Mouse (Mus musculus) embryonic facial prominence, embryonic 10.5 days (tissue): Measurements from ENCODE around the gene Mex3b. TPM values are rescaled to one million over a fixed set of nuclear protein-coding genes. Genes with fewer than 3 reads are reported as not detected.

Source experiments
- DNase-seq: peaks from one replicate; pipeline ENCODE4 v3.0.0-alpha.2; 2017; ENCODE audit warnings: low spot score
- H3K27ac ChIP-seq: fragments of 300-500 bp; sonication (generic); replicated peaks from 2 replicates; pipeline ENCODE4 v1.5.1; 2016; ENCODE audit warnings: mild to moderate bottlenecking
- H3K27me3 ChIP-seq: fragments of 300-500 bp; sonication (generic); replicated peaks from 2 replicates; pipeline ENCODE4 v1.6.1; 2016; ENCODE audit warnings: low read depth, mild to moderate bottlenecking; ENCODE audit not compliant: poor library complexity, severe bottlenecking
- H3K36me3 ChIP-seq: fragments of 300-500 bp; sonication (generic); replicated peaks from 2 replicates; pipeline ENCODE4 v1.6.1; 2016; ENCODE audit warnings: mild to moderate bottlenecking, moderate library complexity
- H3K4me1 ChIP-seq: fragments of 300-500 bp; sonication (generic); 2 replicates; pipeline ENCODE4 v1.6.1; 2016
- H3K4me3 ChIP-seq: fragments of 300-500 bp; sonication (generic); 2 replicates; pipeline ENCODE4 v1.5.1; 2016; ENCODE audit warnings: mild to moderate bottlenecking, moderate library complexity
- H3K9me3 ChIP-seq: fragments of 300-500 bp; sonication (generic); 2 replicates; pipeline ENCODE4 v1.6.1; 2016; ENCODE audit warnings: mild to moderate bottlenecking
- WGBS: fragments of 180-500 bp; shearing (Covaris S2); methylation state at CpG from one replicate; pipeline ENCODE4 v1.1.7; 2016; 5-methylcytosine and 5-hydroxymethylcytosine counted together
- polyA plus RNA-seq: library from polyadenylated mRNA; unstranded; fragments of >200 nt; fragmentation: Nextera tagmentation; extraction: Ambion mirVana; gene quantifications from 2 replicates; pipeline ENCODE4 v1.2.1, GENCODE M21; 2016

The Mex3b gene
- polyA plus RNA-seq, 1 experiment from 2014 or later = 30.1 TPM

- DNase-seq = no peak
- no peaks in the 10 kb centered on the region for H3K27me3 ChIP-seq
- WGBS = 92% methylated on average over 4 of the region's 4 CpGs
- H3K27ac ChIP-seq = no peak overlapping the region
- no peak overlapping the region for H3K4me3 ChIP-seq
- no peaks in the 10 kb centered on the region for H3K9me3 ChIP-seq
- peaks cover 27% of the 10 kb centered on the region for H3K4me1 ChIP-seq
- H3K36me3 ChIP-seq = no peaks in the 10 kb centered on the region
Observed at GRCm38 (mm10) chr7:82851670-82852069, 15.5 kb upstream of the Mex3b start.

GRCm38 (mm10) chr7:82854195-82854766 lies 12.9 kb upstream of the Mex3b start:
- Histone ChIP-seq H3K36me3 (no peaks in the 10 kb centered on the region), H3K27me3 (no peaks in the 10 kb centered on the region), H3K9me3 (no peaks in the 10 kb centered on the region), H3K4me3 (no peak overlapping the region), H3K27ac (peak overlapping the region; percentile 55; the same call in 1 of the 2 replicates), H3K4me1 (peaks cover 21% of the 10 kb centered on the region)
- WGBS = 38% methylated on average over 3 of the region's 3 CpGs
- no peak for DNase-seq

- Histone ChIP-seq H3K4me1 (peaks cover 16% of the 10 kb centered on the region), H3K36me3 (no peaks in the 10 kb centered on the region), H3K4me3 (no peak overlapping the region), H3K27ac (no peak overlapping the region), H3K27me3 (no peaks in the 10 kb centered on the region), H3K9me3 (no peaks in the 10 kb centered on the region)
- DNase-seq = no peak
- 72% methylated on average over 4 of the region's 4 CpGs for WGBS
Observed at GRCm38 (mm10) chr7:82858611-82859010, 8.5 kb upstream of the Mex3b start.

GRCm38 (mm10) chr7:82860626-82861025 lies 6.5 kb upstream of the Mex3b start:
- Histone ChIP-seq H3K36me3 (no peaks in the 10 kb centered on the region), H3K4me3 (no peak overlapping the region), H3K27ac (no peak overlapping the region), H3K9me3 (no peaks in the 10 kb centered on the region), H3K27me3 (no peaks in the 10 kb centered on the region), H3K4me1 (peaks cover 25% of the 10 kb centered on the region)
- no peak for DNase-seq
- 79% methylated on average over 2 of the region's 2 CpGs for WGBS

GRCm38 (mm10) chr7:82863341-82863740 lies 3.8 kb upstream of the Mex3b start:
- H3K36me3 ChIP-seq = no peaks in the 10 kb centered on the region
- no peak for DNase-seq
- 48% methylated on average over 6 of the region's 6 CpGs for WGBS
- H3K4me1 ChIP-seq = peaks cover 31% of the 10 kb centered on the region
- peak overlapping the region; percentile 60; the same call in 1 of the 2 replicates for H3K27ac ChIP-seq
- H3K27me3 ChIP-seq = no peaks in the 10 kb centered on the region
- H3K4me3 ChIP-seq = no peak overlapping the region
- no peaks in the 10 kb centered on the region for H3K9me3 ChIP-seq

- peaks cover 8% of the 10 kb centered on the region for H3K36me3 ChIP-seq
- DNase-seq = peak; percentile 26
- H3K27me3 ChIP-seq = no peaks in the 10 kb centered on the region
- peaks cover 36% of the 10 kb centered on the region for H3K4me1 ChIP-seq
- H3K4me3 ChIP-seq = peak overlapping the region; percentile 100
- H3K9me3 ChIP-seq = no peaks in the 10 kb centered on the region
- WGBS = 51% methylated on average over 8 of the region's 8 CpGs
- H3K27ac ChIP-seq = peak overlapping the region; percentile 100
Observed at GRCm38 (mm10) chr7:82864260-82864990, 2.7 kb upstream of the Mex3b start.

GRCm38 (mm10) chr7:82864991-82865771 lies 2.0 kb upstream of the Mex3b start:
- peak; percentile 69 for DNase-seq
- H3K4me1 ChIP-seq = peaks cover 44% of the 10 kb centered on the region
- no peaks in the 10 kb centered on the region for H3K9me3 ChIP-seq
- peak overlapping the region; percentile 100 for H3K4me3 ChIP-seq
- WGBS = 2% methylated on average over 22 of the region's 22 CpGs
- H3K36me3 ChIP-seq = peaks cover 16% of the 10 kb centered on the region
- H3K27me3 ChIP-seq = no peaks in the 10 kb centered on the region
- peak overlapping the region; percentile 100 for H3K27ac ChIP-seq

GRCm38 (mm10) chr7:82865834-82866485 lies 1.2 kb upstream of the Mex3b start:
- no peaks in the 10 kb centered on the region for H3K9me3 ChIP-seq
- H3K36me3 ChIP-seq = peaks cover 24% of the 10 kb centered on the region
- peak; percentile 100 for DNase-seq
- H3K4me3 ChIP-seq = peak overlapping the region; percentile 100
- peak overlapping the region; percentile 100 for H3K27ac ChIP-seq
- no peaks in the 10 kb centered on the region for H3K27me3 ChIP-seq
- under 1% methylated on average over 70 of the region's 70 CpGs for WGBS
- H3K4me1 ChIP-seq = peaks cover 45% of the 10 kb centered on the region

GRCm38 (mm10) chr7:82866486-82867270 lies 455 bp upstream of the Mex3b start:
- DNase-seq = peak; percentile 98
- no peaks in the 10 kb centered on the region for H3K9me3 ChIP-seq

GRCm38 (mm10) chr7:82868309-82869230 lies 1.4 kb downstream of the Mex3b start:
- peak overlapping the region; percentile 100 for H3K4me3 ChIP-seq
- H3K27me3 ChIP-seq = no peaks in the 10 kb centered on the region
- DNase-seq = peak; percentile 76
- H3K9me3 ChIP-seq = no peaks in the 10 kb centered on the region
- peak overlapping the region; percentile 100 for H3K27ac ChIP-seq
- H3K4me1 ChIP-seq = peaks cover 49% of the 10 kb centered on the region
- under 1% methylated on average over 56 of the region's 56 CpGs for WGBS
- H3K36me3 ChIP-seq = peaks cover 35% of the 10 kb centered on the region

More at GRCm38 (mm10) chr7:82866486-82867270, 455 bp upstream of the Mex3b start:
- Histone ChIP-seq H3K27me3 (no peaks in the 10 kb centered on the region), H3K27ac (peak overlapping the region; percentile 100), H3K4me3 (peak overlapping the region; percentile 100), H3K36me3 (peaks cover 28% of the 10 kb centered on the region), H3K4me1 (peaks cover 48% of the 10 kb centered on the region)
- under 1% methylated on average over 65 of the region's 68 CpGs for WGBS
